Mouse (Mus musculus): ENCODE measurements around the gene Arsb. TPM values are rescaled to one million over a fixed set of nuclear protein-coding genes. Genes with fewer than 3 reads are reported as not detected.

The Arsb gene
- polyA plus RNA-seq, 1 experiment from 2014 or later = 4.9 TPM

DNA sequence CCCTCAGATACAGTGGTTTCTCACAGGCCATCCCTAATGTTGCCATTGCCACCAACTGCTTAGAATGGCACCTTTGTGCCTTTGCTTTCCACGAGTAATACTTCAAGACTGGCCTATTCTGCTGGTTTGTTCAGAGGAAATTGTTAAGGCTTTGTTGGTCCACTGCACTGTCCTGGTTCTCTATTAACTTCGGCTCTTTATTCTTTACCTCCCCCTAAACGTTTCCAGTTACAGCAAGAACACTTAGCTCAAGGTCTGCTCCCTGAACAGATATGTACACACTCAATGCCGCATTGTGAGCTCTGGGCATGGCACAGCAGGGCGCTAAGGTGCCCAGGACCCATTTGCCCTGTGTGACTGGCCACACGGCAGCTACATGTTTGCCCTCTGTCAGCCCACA, 119.8 kb downstream of the Arsb start:
- Histone ChIP-seq H3K4me3 (ENCODE audit: low read depth, low read length) (no peak overlapping the region), H3K27ac (replicated peaks) (no peak overlapping the region), H3K27me3 (ENCODE audit: control insufficient read depth, insufficient read depth, low read length) (no peaks in the 10 kb centered on the region), H3K9me3 (ENCODE audit: control insufficient read depth, low read length) (no peaks in the 10 kb centered on the region), H3K4me1 (replicated peaks; ENCODE audit: control insufficient read depth, insufficient read depth) (no peaks in the 10 kb centered on the region), H3K36me3 (ENCODE audit: control insufficient read depth, insufficient read depth, low read length) (no peaks in the 10 kb centered on the region), H3K4me2 (replicated peaks; ENCODE audit: low read depth) (no peak overlapping the region), H3K9ac (ENCODE audit: low read length) (no peak overlapping the region)
- TF ChIP-seq CTCF (IDR thresholded peaks at IDR 0.05; ENCODE audit: low read depth) (no peak), EP300 (optimal IDR thresholded peaks at IDR 0.05) (no peak)
- WGBS = 60% methylated on average over 6 of the region's 6 CpGs
- ATAC-seq (ENCODE audit: low FRiP score, low TSS enrichment) (no peak), DNase-seq (ENCODE audit: low spot score) (no peak)

DNA sequence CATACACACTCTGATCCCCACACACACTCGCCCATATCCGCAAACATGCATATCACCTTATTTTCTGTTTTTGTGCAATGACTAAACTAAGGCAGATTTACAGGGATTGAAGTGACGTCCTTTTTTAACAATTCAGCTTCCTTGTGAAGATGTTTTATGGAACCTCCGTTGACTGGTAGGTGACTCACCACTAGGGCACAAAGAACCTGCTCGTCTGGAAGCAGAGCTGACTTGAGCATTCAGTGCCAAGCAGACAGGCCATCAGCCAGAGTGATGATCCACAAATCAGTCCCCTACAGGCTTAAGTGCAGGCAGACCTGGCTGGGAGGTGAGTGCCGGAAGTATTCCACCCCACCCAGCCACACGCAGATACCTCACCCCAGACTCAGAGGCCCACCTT, 120.7 kb downstream of the Arsb start:
- 76% methylated on average over 7 of the region's 7 CpGs for WGBS
- ATAC-seq (ENCODE audit: low FRiP score, low TSS enrichment) = no peak

GRCm38 (mm10) chr13:93894105-93894504, 122.7 kb downstream of the Arsb start:
- no peak overlapping the region for H3K9ac ChIP-seq (ENCODE audit: low read length)
- ATAC-seq (ENCODE audit: low FRiP score, low TSS enrichment) = no peak
- no peak for DNase-seq (ENCODE audit: low spot score)
- no peaks in the 10 kb centered on the region for H3K9me3 ChIP-seq (ENCODE audit: control insufficient read depth, low read length)
- H3K36me3 ChIP-seq (ENCODE audit: control insufficient read depth, insufficient read depth, low read length) = no peaks in the 10 kb centered on the region
- H3K4me3 ChIP-seq (ENCODE audit: low read depth, low read length) = no peak overlapping the region
- WGBS = 72% methylated on average over 2 of the region's 2 CpGs
- no peaks in the 10 kb centered on the region for H3K4me1 ChIP-seq (replicated peaks; ENCODE audit: control insufficient read depth, insufficient read depth)
- no peak overlapping the region for H3K27ac ChIP-seq (replicated peaks)
- no peak overlapping the region for H3K4me2 ChIP-seq (replicated peaks; ENCODE audit: low read depth)
- TF ChIP-seq CTCF (IDR thresholded peaks at IDR 0.05; ENCODE audit: low read depth) = no peak
- TF ChIP-seq EP300 (optimal IDR thresholded peaks at IDR 0.05) = no peak
- H3K27me3 ChIP-seq (ENCODE audit: control insufficient read depth, insufficient read depth, low read length) = no peaks in the 10 kb centered on the region

More for the DNA sequence above, 120.7 kb downstream of the Arsb start:
- H3K4me1 ChIP-seq (replicated peaks; ENCODE audit: control insufficient read depth, insufficient read depth) = no peaks in the 10 kb centered on the region
- no peak for TF ChIP-seq EP300 (optimal IDR thresholded peaks at IDR 0.05)
- TF ChIP-seq CTCF (IDR thresholded peaks at IDR 0.05; ENCODE audit: low read depth) = no peak
- no peak overlapping the region for H3K4me3 ChIP-seq (ENCODE audit: low read depth, low read length)
- no peaks in the 10 kb centered on the region for H3K36me3 ChIP-seq (ENCODE audit: control insufficient read depth, insufficient read depth, low read length)
- no peaks in the 10 kb centered on the region for H3K27me3 ChIP-seq (ENCODE audit: control insufficient read depth, insufficient read depth, low read length)
- H3K27ac ChIP-seq (replicated peaks) = no peak overlapping the region
- no peak for DNase-seq (ENCODE audit: low spot score)
- H3K9me3 ChIP-seq (ENCODE audit: control insufficient read depth, low read length) = no peaks in the 10 kb centered on the region
- H3K9ac ChIP-seq (ENCODE audit: low read length) = no peak overlapping the region
- no peak overlapping the region for H3K4me2 ChIP-seq (replicated peaks; ENCODE audit: low read depth)

DNA sequence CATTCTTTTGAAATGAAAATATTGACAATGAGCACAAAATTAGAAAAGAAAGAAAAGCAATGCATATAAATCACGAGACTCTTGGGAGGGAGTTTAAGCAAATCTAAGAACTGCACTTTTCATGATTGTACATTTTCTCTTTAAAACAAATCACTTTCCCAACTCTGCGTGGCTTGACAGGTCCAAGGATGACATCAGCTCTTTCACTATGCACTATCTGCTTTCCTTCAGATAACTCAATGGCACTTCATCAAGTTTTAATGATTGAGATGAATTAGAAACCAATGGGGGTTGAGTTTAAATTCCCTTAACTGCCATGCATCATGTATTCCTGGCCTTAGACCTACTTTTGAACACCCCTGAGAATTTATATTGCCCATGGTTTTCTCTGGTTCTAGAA, 124.0 kb downstream of the Arsb start:
- H3K4me2 ChIP-seq (replicated peaks; ENCODE audit: low read depth) = no peak overlapping the region
- H3K9ac ChIP-seq (ENCODE audit: low read length) = no peak overlapping the region
- no peak for ATAC-seq (ENCODE audit: low FRiP score, low TSS enrichment)
- H3K36me3 ChIP-seq (ENCODE audit: control insufficient read depth, insufficient read depth, low read length) = no peaks in the 10 kb centered on the region
- no peaks in the 10 kb centered on the region for H3K4me1 ChIP-seq (replicated peaks; ENCODE audit: control insufficient read depth, insufficient read depth)
- no peaks in the 10 kb centered on the region for H3K9me3 ChIP-seq (ENCODE audit: control insufficient read depth, low read length)
- H3K27ac ChIP-seq (replicated peaks) = no peak overlapping the region
- no peaks in the 10 kb centered on the region for H3K27me3 ChIP-seq (ENCODE audit: control insufficient read depth, insufficient read depth, low read length)
- H3K4me3 ChIP-seq (ENCODE audit: low read depth, low read length) = no peak overlapping the region
- TF ChIP-seq EP300 (optimal IDR thresholded peaks at IDR 0.05) = no peak
- TF ChIP-seq CTCF (IDR thresholded peaks at IDR 0.05; ENCODE audit: low read depth) = no peak
- WGBS = 49% methylated on average over 2 of the region's 2 CpGs
- no peak for DNase-seq (ENCODE audit: low spot score)

DNA sequence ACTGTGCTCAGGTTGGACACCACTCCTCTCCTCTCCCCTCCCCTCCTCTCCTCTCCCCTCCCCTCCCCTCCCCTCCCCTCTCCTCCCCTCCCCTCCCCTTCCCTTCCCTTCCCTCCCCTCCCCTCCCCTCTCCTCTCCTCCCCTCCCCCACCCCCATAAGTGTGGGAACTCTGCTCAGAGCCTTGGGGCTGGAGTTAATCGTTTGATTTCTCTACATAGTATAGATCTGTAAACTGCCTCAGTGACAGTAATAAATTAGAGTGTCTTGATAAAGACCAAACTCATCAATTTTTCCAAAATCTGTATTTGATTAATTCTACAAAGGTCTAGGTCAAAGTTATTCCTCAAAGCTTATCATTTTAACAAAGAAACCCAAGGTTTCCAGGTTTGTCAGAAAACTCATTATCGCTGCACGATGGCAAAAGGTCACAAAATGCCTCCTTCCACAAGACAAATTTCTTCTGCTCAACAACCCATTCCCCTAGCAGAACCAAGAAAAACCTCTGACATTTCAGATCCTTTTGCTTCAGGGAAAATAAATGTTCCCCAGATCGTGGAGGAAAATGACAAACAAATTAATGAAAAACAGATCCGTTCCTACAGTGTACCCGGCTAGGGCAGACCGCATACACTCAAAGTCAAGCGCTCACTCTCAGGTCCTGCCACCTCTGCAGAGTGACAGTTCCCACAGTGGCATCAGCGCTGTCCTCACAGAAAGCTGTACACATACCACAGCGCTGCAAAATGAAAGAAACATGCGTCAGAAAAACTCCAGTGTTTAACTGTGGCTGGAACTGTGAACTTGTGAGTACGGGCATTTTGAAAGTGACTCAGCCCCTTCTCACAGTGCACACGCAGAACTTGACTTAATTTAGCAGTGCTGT, 126.8 kb downstream of the Arsb start:
- DNase-seq (ENCODE audit: low spot score) (peak; percentile 15), ATAC-seq (ENCODE audit: low FRiP score, low TSS enrichment) (no peak)
- TF ChIP-seq EP300 (optimal IDR thresholded peaks at IDR 0.05) (no peak), CTCF (IDR thresholded peaks at IDR 0.05; ENCODE audit: low read depth) (no peak)
- Histone ChIP-seq H3K9me3 (ENCODE audit: control insufficient read depth, low read length) (no peaks in the 10 kb centered on the region), H3K4me2 (replicated peaks; ENCODE audit: low read depth) (peak overlapping the region; percentile 34), H3K27me3 (ENCODE audit: control insufficient read depth, insufficient read depth, low read length) (no peaks in the 10 kb centered on the region), H3K4me1 (replicated peaks; ENCODE audit: control insufficient read depth, insufficient read depth) (no peaks in the 10 kb centered on the region), H3K9ac (ENCODE audit: low read length) (no peak overlapping the region), H3K27ac (replicated peaks) (0 out of 2 replicates have a peak overlapping the region, but pooled peaks have one; percentile 18), H3K36me3 (ENCODE audit: control insufficient read depth, insufficient read depth, low read length) (no peaks in the 10 kb centered on the region), H3K4me3 (ENCODE audit: low read depth, low read length) (no peak overlapping the region)
- 38% methylated on average over 13 of the region's 13 CpGs for WGBS

All from stomach, postnatal 0 days (tissue).